20 mouse cellular contexts compared by ENCODE assay signal in genomic region chr13:46987941-46988340, GRCm38 (mm10). TPM values are rescaled to one million over a fixed set of nuclear protein-coding genes. Genes with fewer than 3 reads are reported as not detected.
A peak's percentile ranks its signal among the peaks of the same experiment; 100 is the strongest.
DNase-seq lines count a peak whose midpoint lies in the region; ATAC-seq lines count a peak whose summit lies in the region.
"Had no signal": no experiment of that assay in that cellular context is flagged by ENCODE, and none has a peak within 500 bp of the region (broad histone marks: within the 10 kb centered on the region; RNA-seq: fewer than 3 reads in every experiment).

No protein-coding gene starts in this region.

- DNase-seq in heart, adult 11 months, result peak; percentile 95
- DNase-seq in heart, postnatal 4 days, result no peak
- peak; percentile 6 for DNase-seq in kidney, adult 11 months
- DNase-seq in heart, embryonic 10.5 days (ENCODE audit: low spot score), result no peak
- DNase-seq in heart, postnatal 14 days, result peak; percentile 12 to 21
- DNase-seq in adrenal gland, postnatal 10 days, result no peak
- DNase-seq: adrenal gland, postnatal 25 days; cerebellum, adult 8-10 months; cerebellum, postnatal 14 days; embryo, embryonic 11 days; gastrocnemius, adult 2 months; kidney, adult 18-20 months had no signal

- H3K27ac ChIP-seq in kidney, embryonic 14.5 days (ENCODE audit: low read depth, low read length), result no peak overlapping the region
- peak overlapping the region; percentile 39; the same call in 1 of the 2 replicates for H3K27ac ChIP-seq in heart, embryonic 10.5 days
- H3K27ac ChIP-seq: embryonic facial prominence, embryonic 15.5 days; forebrain, embryonic 10.5 days; gastrocnemius, adult 2 months; hindbrain, embryonic 13.5 days; hindbrain, postnatal 0 days had no signal

- H3K27me3 ChIP-seq in kidney, embryonic 14.5 days (ENCODE audit: control insufficient read depth, insufficient read depth, low read length), result no peaks in the 10 kb centered on the region
- H3K27me3 ChIP-seq in heart, embryonic 10.5 days (ENCODE audit: insufficient read depth, poor library complexity, severe bottlenecking), result no peaks in the 10 kb centered on the region
- H3K27me3 ChIP-seq: hindbrain, embryonic 13.5 days had no signal

- no peak overlapping the region for H3K4me2 ChIP-seq in kidney, embryonic 14.5 days (replicated peaks; ENCODE audit: low read depth, low read length)
- H3K4me2 ChIP-seq: embryonic facial prominence, embryonic 15.5 days; hindbrain, embryonic 13.5 days had no signal

- 75% methylated on average over 8 of the region's 8 CpGs for WGBS in kidney, embryonic 14.5 days
- 73% methylated on average over 8 of the region's 8 CpGs for WGBS in heart, embryonic 10.5 days

- no peak overlapping the region for H3K9ac ChIP-seq in kidney, embryonic 14.5 days (ENCODE audit: low read depth, low read length)
- H3K9ac ChIP-seq: embryonic facial prominence, embryonic 15.5 days; hindbrain, embryonic 13.5 days had no signal

- intact Hi-C loops in heart, postnatal 14 days (cut with DNase I), result no loop called here

- H3K4me3 ChIP-seq in kidney, embryonic 14.5 days (ENCODE audit: low read length), result no peak overlapping the region
- no peak overlapping the region for H3K4me3 ChIP-seq in heart, embryonic 10.5 days
- H3K4me3 ChIP-seq: embryonic facial prominence, embryonic 15.5 days; erythroblast, embryonic 14.5 days; forebrain, embryonic 10.5 days; gastrocnemius, adult 2 months; hindbrain, embryonic 13.5 days had no signal

- H3K36me3 ChIP-seq in kidney, embryonic 14.5 days (ENCODE audit: control insufficient read depth, insufficient read depth, low read length), result no peaks in the 10 kb centered on the region
- H3K36me3 ChIP-seq in heart, embryonic 10.5 days, result no peaks in the 10 kb centered on the region
- H3K36me3 ChIP-seq: embryonic facial prominence, embryonic 15.5 days; forebrain, embryonic 10.5 days; hindbrain, embryonic 13.5 days had no signal

- H3K4me1 ChIP-seq in kidney, embryonic 14.5 days (ENCODE audit: control insufficient read depth, insufficient read depth, low read length), result no peaks in the 10 kb centered on the region
- H3K4me1 ChIP-seq in heart, embryonic 10.5 days, result peaks cover 20% of the 10 kb centered on the region
- H3K4me1 ChIP-seq: embryonic facial prominence, embryonic 15.5 days; forebrain, embryonic 10.5 days; hindbrain, embryonic 13.5 days had no signal

- ATAC-seq in kidney, embryonic 14.5 days (ENCODE audit: low FRiP score, low TSS enrichment), result no peak
- ATAC-seq: forebrain, embryonic 14.5 days; hindbrain, postnatal 0 days had no signal

- no peaks in the 10 kb centered on the region for H3K9me3 ChIP-seq in kidney, embryonic 14.5 days (ENCODE audit: control insufficient read depth, low read length)
- H3K9me3 ChIP-seq in heart, embryonic 10.5 days, result no peaks in the 10 kb centered on the region
- H3K9me3 ChIP-seq: embryonic facial prominence, embryonic 15.5 days; forebrain, embryonic 10.5 days; hindbrain, embryonic 13.5 days had no signal

RNA-seq across cellular contexts. Expression of gene Nhlrc1, which starts 26.7 kb away (rescaled TPM):
- 1 to 10 TPM; 2.9 to 4.2 TPM for total RNA-seq in heart, postnatal 4 days (2021)
- polyA plus RNA-seq in kidney, embryonic 14.5 days (2014; fragmentation: Nextera tagmentation; extraction: Ambion mirVana), result 2.5 and 3.1 TPM in 2 replicates
- 2.9 and 4.3 TPM in 2 replicates for polyA plus RNA-seq in heart, embryonic 10.5 days (2016; fragmentation: Nextera tagmentation; extraction: Ambion mirVana)
- 1 to 10 TPM; 3.8 to 4.1 TPM for total RNA-seq in heart, postnatal 14 days (2021)
- total RNA-seq in adrenal gland, postnatal 10 days (2021), result 1 to 10 TPM; 3.1 to 5.0 TPM
- total RNA-seq: MEL had no signal
- polyA plus RNA-seq: erythroblast, embryonic 14.5 days had no signal

RNA-seq across cellular contexts. Expression of gene Kdm1b, which starts 55.4 kb away (rescaled TPM):
- total RNA-seq in heart, postnatal 4 days (2021), result 1 to 10 TPM; 8.1 to 8.6 TPM
- 8.6 and 12.1 TPM in 2 replicates for polyA plus RNA-seq in kidney, embryonic 14.5 days (2014; fragmentation: Nextera tagmentation; extraction: Ambion mirVana)
- 7.9 and 9.2 TPM in 2 replicates for polyA plus RNA-seq in heart, embryonic 10.5 days (2016; fragmentation: Nextera tagmentation; extraction: Ambion mirVana)
- 1 to 10 TPM; 7.6 to 8.5 TPM for total RNA-seq in heart, postnatal 14 days (2021)
- total RNA-seq in adrenal gland, postnatal 10 days (2021), result 1 to 10 TPM; 9.5 to 9.9 TPM

RNA-seq across cellular contexts. Expression of gene Tpmt, which starts 56.6 kb away (rescaled TPM):
- total RNA-seq in heart, postnatal 4 days (2021), result 10 to 100 TPM in 1 of 2 experiments, 1 to 10 TPM in 1; 8.4 to 14.5 TPM
- polyA plus RNA-seq in kidney, embryonic 14.5 days (2014; fragmentation: Nextera tagmentation; extraction: Ambion mirVana), result 23.4 and 29.7 TPM in 2 replicates
- polyA plus RNA-seq in heart, embryonic 10.5 days (2016; fragmentation: Nextera tagmentation; extraction: Ambion mirVana), result 16.3 and 21.1 TPM in 2 replicates
- 1 to 10 TPM; 6.1 to 6.7 TPM for total RNA-seq in heart, postnatal 14 days (2021)
- total RNA-seq in adrenal gland, postnatal 10 days (2021), result 10 to 100 TPM; 17.4 to 24.1 TPM
- polyA plus RNA-seq: erythroblast, embryonic 14.5 days had no signal

RNA-seq across cellular contexts. Expression of gene Kif13a, which starts 58.3 kb away (rescaled TPM):
- 100 to 1,000 TPM; 110 to 116 TPM for total RNA-seq in heart, postnatal 4 days (2021)
- polyA plus RNA-seq in kidney, embryonic 14.5 days (2014; fragmentation: Nextera tagmentation; extraction: Ambion mirVana), result 8.7 and 18.2 TPM in 2 replicates
- polyA plus RNA-seq in heart, embryonic 10.5 days (2016; fragmentation: Nextera tagmentation; extraction: Ambion mirVana), result 29.1 and 46.4 TPM in 2 replicates
- total RNA-seq in heart, postnatal 14 days (2021), result 100 to 1,000 TPM in 1 of 2 experiments, 10 to 100 TPM in 1; 95.6 to 104 TPM
- 10 to 100 TPM; 29.3 to 38.6 TPM for total RNA-seq in adrenal gland, postnatal 10 days (2021)

Comparison
In these comparisons a context has a peak if more than half of its experiments do, and no peak if none do; other contexts are left out.
1. DNase-seq: peak in heart, adult 11 months (single experiment), kidney, adult 11 months (single experiment) and heart, postnatal 14 days (2 of 2); none in heart, postnatal 4 days (single experiment), heart, embryonic 10.5 days (single experiment) and adrenal gland, postnatal 10 days (single experiment).